In genomic region chr4:149446309-149446708, GRCm38 (mm10) we compare ENCODE assay signal across 9 mouse cellular contexts. TPM values are rescaled to one million over a fixed set of nuclear protein-coding genes. Genes with fewer than 3 reads are reported as not detected.
DNase-seq lines count a peak whose midpoint lies in the region; ATAC-seq and TF ChIP-seq lines count a peak whose summit lies in the region.
"Had no signal": no experiment of that assay in that cellular context is flagged by ENCODE, and none has a peak within 500 bp of the region (broad histone marks: within the 10 kb centered on the region; RNA-seq: fewer than 3 reads in every experiment).

No protein-coding gene starts in this region.

- DNase-seq in hindbrain, embryonic 11.5 days (ENCODE audit: low spot score) = no peak
- DNase-seq in right cerebral cortex, postnatal 4 days = no peak
- no peak for DNase-seq in adrenal gland, postnatal 14 days
- DNase-seq in testis, postnatal 10 days (ENCODE audit: low spot score) = no peak

- 45% methylated on average over 1 of the region's 1 CpGs for WGBS in hindbrain, embryonic 11.5 days

- H3K9me3 ChIP-seq in erythroblast, embryonic 14.5 days (ENCODE audit: control insufficient read depth, low read length) = no peaks in the 10 kb centered on the region
- no peaks in the 10 kb centered on the region for H3K9me3 ChIP-seq in ES-Bruce4 (replicated peaks; ENCODE audit: control insufficient read depth, insufficient read depth, low read length, poor library complexity, severe bottlenecking)
- H3K9me3 ChIP-seq in hindbrain, embryonic 11.5 days (ENCODE audit: control insufficient read depth, low read length) = no peaks in the 10 kb centered on the region

- TF ChIP-seq POLR2A in ES-Bruce4 (IDR thresholded peaks at IDR 0.05; ENCODE audit: insufficient read depth, low read length) = no peak

- no peaks in the 10 kb centered on the region for H3K27me3 ChIP-seq in erythroblast, embryonic 14.5 days (ENCODE audit: control insufficient read depth)
- H3K27me3 ChIP-seq in ES-Bruce4 (ENCODE audit: control insufficient read depth, insufficient read depth, low read length, poor library complexity, severe bottlenecking) = no peaks in the 10 kb centered on the region
- no peaks in the 10 kb centered on the region for H3K27me3 ChIP-seq in hindbrain, embryonic 11.5 days (ENCODE audit: control insufficient read depth, insufficient read depth, low read length)

- ATAC-seq in erythroblast, adult 5-6 weeks (replicated peaks; ENCODE audit: low FRiP score, poor library complexity, severe bottlenecking) = no peak
- no peak for ATAC-seq in hindbrain, embryonic 11.5 days (ENCODE audit: low FRiP score)
- 0 out of 2 replicates have a peak, but pooled peaks have one; percentile 1 for ATAC-seq in megakaryocyte-erythroid progenitor cell, adult 5-6 weeks (replicated peaks; ENCODE audit: low FRiP score, low TSS enrichment, poor library complexity, severe bottlenecking)

- peak overlapping the region; percentile 62 for H3K4me3 ChIP-seq in erythroblast, embryonic 14.5 days (replicated peaks)
- no peak overlapping the region for H3K4me3 ChIP-seq in ES-Bruce4 (ENCODE audit: low read depth, low read length)
- H3K4me3 ChIP-seq in hindbrain, embryonic 11.5 days (ENCODE audit: low read depth, low read length) = no peak overlapping the region

- TF ChIP-seq CTCF in ES-Bruce4 (IDR thresholded peaks at IDR 0.05; ENCODE audit: low read depth, low read length) = no peak

- H3K4me1 ChIP-seq in erythroblast, embryonic 14.5 days (ENCODE audit: control insufficient read depth) = peaks cover 22% of the 10 kb centered on the region
- no peaks in the 10 kb centered on the region for H3K4me1 ChIP-seq in ES-Bruce4 (ENCODE audit: control insufficient read depth, insufficient read depth, low read length)
- H3K4me1 ChIP-seq in hindbrain, embryonic 11.5 days (replicated peaks; ENCODE audit: control insufficient read depth, insufficient read depth, low read length) = no peaks in the 10 kb centered on the region; the same call in 1 of the 2 replicates

- no peak overlapping the region; the same call in 1 of the 2 replicates for H3K4me2 ChIP-seq in hindbrain, embryonic 11.5 days (replicated peaks; ENCODE audit: low read depth, low read length)

- no peaks in the 10 kb centered on the region for H3K36me3 ChIP-seq in erythroblast, embryonic 14.5 days (ENCODE audit: control insufficient read depth)
- no peaks in the 10 kb centered on the region for H3K36me3 ChIP-seq in ES-Bruce4 (ENCODE audit: control insufficient read depth, insufficient read depth, low read length, poor library complexity, severe bottlenecking)
- no peaks in the 10 kb centered on the region for H3K36me3 ChIP-seq in hindbrain, embryonic 11.5 days (ENCODE audit: control insufficient read depth, insufficient read depth, low read length)

- peak; percentile 84 for TF ChIP-seq EP300 in ES-Bruce4 (IDR thresholded peaks at IDR 0.05; ENCODE audit: insufficient read depth, low read depth, low read length)

- peak overlapping the region; percentile 1; the same call in 1 of the 2 replicates for H3K9ac ChIP-seq in ES-Bruce4 (ENCODE audit: low read depth, poor library complexity, severe bottlenecking)
- 0 out of 2 replicates have a peak overlapping the region, but pooled peaks have one; percentile 32 for H3K9ac ChIP-seq in hindbrain, embryonic 11.5 days (ENCODE audit: low read depth, low read length)

- H3K27ac ChIP-seq in ES-Bruce4 (ENCODE audit: insufficient read depth, low read length) = peak overlapping the region; percentile 98
- H3K27ac ChIP-seq in hindbrain, embryonic 11.5 days (ENCODE audit: low read depth, low read length) = peak overlapping the region; percentile 92

RNA-seq across cellular contexts. Expression of gene Rbp7, which starts 8.5 kb away (rescaled TPM):
- not detected in 2 replicates for polyA plus RNA-seq in erythroblast, embryonic 14.5 days (2012)
- total RNA-seq in erythroblast, adult 5-6 weeks (2015; ENCODE audit: low replicate concordance) = not detected in 2 replicates
- total RNA-seq in erythroblast, adult 5-6 weeks (2017; ENCODE audit: low replicate concordance) = not detected in 2 replicates
- polyA plus RNA-seq in ES-Bruce4 (2011; ENCODE audit: insufficient read depth, insufficient read length, low read depth, missing spikeins) = 3.5 and 3.6 TPM in 2 replicates
- not detected in 2 replicates for polyA plus RNA-seq in hindbrain, embryonic 11.5 days (2014; fragmentation: Nextera tagmentation; extraction: Ambion mirVana)
- total RNA-seq in megakaryocyte-erythroid progenitor cell, adult 5-6 weeks (2014; fragmentation: Nextera tagmentation) = not detected in 2 replicates
- total RNA-seq in megakaryocyte-erythroid progenitor cell, adult 5-6 weeks (2017) = not detected in 2 replicates
- total RNA-seq in adrenal gland, postnatal 14 days (2021) = 103 and 104 TPM in 2 replicates
- polyA plus RNA-seq: brain, embryonic 14.5 days had no signal

RNA-seq across cellular contexts. Expression of gene Ube4b, which starts 19.8 kb away (rescaled TPM):
- polyA plus RNA-seq in erythroblast, embryonic 14.5 days (2012) = 14.2 and 15.0 TPM in 2 replicates
- total RNA-seq in erythroblast, adult 5-6 weeks (2015; ENCODE audit: low replicate concordance) = 29.9 and 37.1 TPM in 2 replicates
- 26.8 and 34.8 TPM in 2 replicates for total RNA-seq in erythroblast, adult 5-6 weeks (2017; ENCODE audit: low replicate concordance)
- 193 and 218 TPM in 2 replicates for polyA plus RNA-seq in ES-Bruce4 (2011; ENCODE audit: insufficient read depth, insufficient read length, low read depth, missing spikeins)
- polyA plus RNA-seq in hindbrain, embryonic 11.5 days (2014; fragmentation: Nextera tagmentation; extraction: Ambion mirVana) = 53.3 and 58.9 TPM in 2 replicates
- total RNA-seq in megakaryocyte-erythroid progenitor cell, adult 5-6 weeks (2014; fragmentation: Nextera tagmentation) = 65.7 and 65.9 TPM in 2 replicates
- total RNA-seq in megakaryocyte-erythroid progenitor cell, adult 5-6 weeks (2017) = 24.1 and 34.2 TPM in 2 replicates
- total RNA-seq in adrenal gland, postnatal 14 days (2021) = 63.8 and 78.6 TPM in 2 replicates

RNA-seq across cellular contexts. Expression of gene Tmem274, which starts 30.9 kb away (rescaled TPM):
- not detected in 2 replicates for polyA plus RNA-seq in erythroblast, embryonic 14.5 days (2012)
- total RNA-seq in erythroblast, adult 5-6 weeks (2015; ENCODE audit: low replicate concordance) = not detected in 2 replicates
- total RNA-seq in erythroblast, adult 5-6 weeks (2017; ENCODE audit: low replicate concordance) = not detected in 2 replicates
- not detected in 2 replicates for polyA plus RNA-seq in ES-Bruce4 (2011; ENCODE audit: insufficient read depth, insufficient read length, low read depth, missing spikeins)
- polyA plus RNA-seq in hindbrain, embryonic 11.5 days (2014; fragmentation: Nextera tagmentation; extraction: Ambion mirVana) = not detected in 2 replicates
- not detected in 2 replicates for total RNA-seq in megakaryocyte-erythroid progenitor cell, adult 5-6 weeks (2014; fragmentation: Nextera tagmentation)
- not detected in 2 replicates for total RNA-seq in megakaryocyte-erythroid progenitor cell, adult 5-6 weeks (2017)
- not detected in 2 replicates for total RNA-seq in adrenal gland, postnatal 14 days (2021)
- polyA plus RNA-seq: brain, embryonic 14.5 days had no signal

RNA-seq across cellular contexts. Expression of gene Nmnat1, which starts 38.7 kb away (rescaled TPM):
- polyA plus RNA-seq in erythroblast, embryonic 14.5 days (2012) = 0.10 and 0.17 TPM in 2 replicates
- total RNA-seq in erythroblast, adult 5-6 weeks (2015; ENCODE audit: low replicate concordance) = 0.58 and 3.1 TPM in 2 replicates
- 0.84 and 1.2 TPM in 2 replicates for total RNA-seq in erythroblast, adult 5-6 weeks (2017; ENCODE audit: low replicate concordance)
- 8.5 and 9.7 TPM in 2 replicates for polyA plus RNA-seq in ES-Bruce4 (2011; ENCODE audit: insufficient read depth, insufficient read length, low read depth, missing spikeins)
- polyA plus RNA-seq in hindbrain, embryonic 11.5 days (2014; fragmentation: Nextera tagmentation; extraction: Ambion mirVana) = 15.5 and 16.9 TPM in 2 replicates
- 2.8 and 13.3 TPM in 2 replicates for total RNA-seq in megakaryocyte-erythroid progenitor cell, adult 5-6 weeks (2014; fragmentation: Nextera tagmentation)
- 2.2 and 8.0 TPM in 2 replicates for total RNA-seq in megakaryocyte-erythroid progenitor cell, adult 5-6 weeks (2017)
- total RNA-seq in adrenal gland, postnatal 14 days (2021) = 16.1 and 17.9 TPM in 2 replicates

RNA-seq across cellular contexts. Expression of gene Lzic, which starts 38.7 kb away (rescaled TPM):
- polyA plus RNA-seq in erythroblast, embryonic 14.5 days (2012) = 0.29 and 0.58 TPM in 2 replicates
- total RNA-seq in erythroblast, adult 5-6 weeks (2015; ENCODE audit: low replicate concordance) = 4.8 and 5.4 TPM in 2 replicates
- 6.1 and 23.2 TPM in 2 replicates for total RNA-seq in erythroblast, adult 5-6 weeks (2017; ENCODE audit: low replicate concordance)
- polyA plus RNA-seq in ES-Bruce4 (2011; ENCODE audit: insufficient read depth, insufficient read length, low read depth, missing spikeins) = 42.6 and 55.2 TPM in 2 replicates
- 48.4 and 54.8 TPM in 2 replicates for polyA plus RNA-seq in hindbrain, embryonic 11.5 days (2014; fragmentation: Nextera tagmentation; extraction: Ambion mirVana)
- 26.0 and 32.6 TPM in 2 replicates for total RNA-seq in megakaryocyte-erythroid progenitor cell, adult 5-6 weeks (2014; fragmentation: Nextera tagmentation)
- total RNA-seq in megakaryocyte-erythroid progenitor cell, adult 5-6 weeks (2017) = 62.6 and 135 TPM in 2 replicates
- 32.5 and 35.6 TPM in 2 replicates for total RNA-seq in adrenal gland, postnatal 14 days (2021)

Comparison
In these comparisons a context has a peak if more than half of its experiments do, and no peak if none do; other contexts are left out.
1. RNA of gene Rbp7, which starts 8.5 kb away (total RNA-seq): 103 to 104 TPM in adrenal gland, postnatal 14 days; not detected in erythroblast, adult 5-6 weeks and not detected in megakaryocyte-erythroid progenitor cell, adult 5-6 weeks; every median in the first group is over 100 times any median in the second.